Mouse (Mus musculus) mesoderm, embryonic 11.5 days (tissue): Measurements from ENCODE around the gene Gm9780.
"Not testable (repeated sequence)": the region's sequence is repeated elsewhere in the genome, so short reads cannot be mapped to it uniquely, and the experiment has no call there.

Source experiments
- DNase-seq: peaks from one replicate; pipeline ENCODE4 v3.0.0-alpha.2; 2012; ENCODE audit warnings: low read depth, low spot score

Gene Gm9780

GRCm38 (mm10) chr14:26042611-26043010 lies at the start of gene Gm9780:
Gene Gm9780, minus strand, starts transcription at chr14:26042711.
- DNase-seq, result not testable (repeated sequence)

- not testable (repeated sequence) for DNase-seq
Measured at GRCm38 (mm10) chr14:26081997-26082396, 39.5 kb upstream of the Gm9780 start, which contains the start of gene Cphx3. Gene Cphx3, plus strand, starts transcription at chr14:26082297.

GRCm38 (mm10) chr14:26081216-26081615 lies 38.7 kb upstream of the Gm9780 start, which contains the start of gene Cphx2:
Gene Cphx2, plus strand, starts transcription at chr14:26081516.
- not testable (repeated sequence) for DNase-seq

- DNase-seq, result not testable (repeated sequence)
Measured at GRCm38 (mm10) chr14:26076620-26077390, 34.3 kb upstream of the Gm9780 start.

- DNase-seq, result not testable (repeated sequence)
Measured at GRCm38 (mm10) chr14:26067325-26067633, 24.8 kb upstream of the Gm9780 start, which contains the start of gene Tmem254c. Gene Tmem254c, minus strand, starts transcription at chr14:26067355.

GRCm38 (mm10) chr14:26066574-26067324 lies 24.2 kb upstream of the Gm9780 start:
- not testable (repeated sequence) for DNase-seq

GRCm38 (mm10) chr14:26059362-26059761 lies 16.9 kb upstream of the Gm9780 start:
- DNase-seq, result not testable (repeated sequence)

- DNase-seq, result not testable (repeated sequence)
Measured at GRCm38 (mm10) chr14:26058184-26058583, 15.7 kb upstream of the Gm9780 start.

- not testable (repeated sequence) for DNase-seq
Measured at GRCm38 (mm10) chr14:26048767-26049166, 6.3 kb upstream of the Gm9780 start.

- DNase-seq, result not testable (repeated sequence)
Measured at GRCm38 (mm10) chr14:26047026-26047425, 4.5 kb upstream of the Gm9780 start.

- not testable (repeated sequence) for DNase-seq
Measured at GRCm38 (mm10) chr14:26045007-26045406, 2.5 kb upstream of the Gm9780 start.

- DNase-seq, result not testable (repeated sequence)
Measured at GRCm38 (mm10) chr14:26035439-26035838, 7.1 kb downstream of the Gm9780 start.

- DNase-seq, result not testable (repeated sequence)
Measured at GRCm38 (mm10) chr14:26034364-26034763, 8.1 kb downstream of the Gm9780 start.

GRCm38 (mm10) chr14:26025653-26026052 lies 16.9 kb downstream of the Gm9780 start:
- DNase-seq, result not testable (repeated sequence)

- DNase-seq, result not testable (repeated sequence)
Measured at GRCm38 (mm10) chr14:26022831-26023230, 19.7 kb downstream of the Gm9780 start.

GRCm38 (mm10) chr14:26021555-26021954 lies 21.0 kb downstream of the Gm9780 start:
- not testable (repeated sequence) for DNase-seq

GRCm38 (mm10) chr14:26016414-26016813 lies 26.1 kb downstream of the Gm9780 start:
- not testable (repeated sequence) for DNase-seq

- DNase-seq, result not testable (repeated sequence)
Measured at GRCm38 (mm10) chr14:26007462-26007861, 35.0 kb downstream of the Gm9780 start.

- DNase-seq, result not testable (repeated sequence)
Measured at GRCm38 (mm10) chr14:25981880-25982279, 60.6 kb downstream of the Gm9780 start.

GRCm38 (mm10) chr14:25979242-25979941 lies 63.1 kb downstream of the Gm9780 start:
- DNase-seq, result not testable (repeated sequence)

GRCm38 (mm10) chr14:25978371-25979241 lies 63.9 kb downstream of the Gm9780 start, which contains the start of gene Duxbl1:
Gene Duxbl1, plus strand, starts transcription at chr14:25978577.
- not testable (repeated sequence) for DNase-seq
